Mouse (Mus musculus) frontal cortex, adult 2 months (tissue): ENCODE results near the gene Xkr7. TPM values are rescaled to one million over a fixed set of nuclear protein-coding genes. Genes with fewer than 3 reads are reported as not detected.

Source experiments
- DNase-seq, 2 experiments: peaks; one replicate each; pipeline ENCODE4 v3.0.0; 2022; ENCODE audit warnings: low spot score in 1 of 2; ENCODE audit errors: extremely low spot score in 1 of 2
- polyA plus RNA-seq: library from polyadenylated mRNA; depleted of rRNA; stranded (reverse); fragments of >200 nt; gene quantifications from 2 replicates; pipeline ENCODE4 v1.2.3, GENCODE M21; 2012; rRNA removed

The Xkr7 gene
- polyA plus RNA-seq, 1 experiment, result 1.8 TPM

GRCm38 (mm10) chr2:153066991-153067390, 35.3 kb downstream of the Xkr7 start:
- DNase-seq, result no peak

- DNase-seq, result no peak
Measured at GRCm38 (mm10) chr2:153070762-153071490, 39.3 kb downstream of the Xkr7 start.

- DNase-seq, result peak in 1 of 2 experiments; percentile 72
Measured at GRCm38 (mm10) chr2:153071491-153072184, 40.0 kb downstream of the Xkr7 start.

- DNase-seq, result no peak
Measured at GRCm38 (mm10) chr2:153074651-153075050, 43.0 kb downstream of the Xkr7 start.

- no peak for DNase-seq
Measured at GRCm38 (mm10) chr2:153075961-153076360, 44.3 kb downstream of the Xkr7 start.

GRCm38 (mm10) chr2:153080841-153081523, 49.3 kb downstream of the Xkr7 start:
- DNase-seq, result peak; percentile 41 to 95

GRCm38 (mm10) chr2:153081866-153082265, 50.2 kb downstream of the Xkr7 start:
- DNase-seq, result no peak

GRCm38 (mm10) chr2:153083275-153083674, 51.6 kb downstream of the Xkr7 start:
- no peak for DNase-seq

GRCm38 (mm10) chr2:153083824-153084223, 52.2 kb downstream of the Xkr7 start:
- no peak for DNase-seq

GRCm38 (mm10) chr2:153084261-153084976, 52.8 kb downstream of the Xkr7 start:
- no peak for DNase-seq

GRCm38 (mm10) chr2:153085556-153085955, 53.9 kb downstream of the Xkr7 start:
- DNase-seq, result no peak

GRCm38 (mm10) chr2:153086166-153086565, 54.5 kb downstream of the Xkr7 start:
- DNase-seq, result no peak

- peak in 1 of 2 experiments; percentile 38 for DNase-seq
Measured at GRCm38 (mm10) chr2:153087091-153087490, 55.4 kb downstream of the Xkr7 start.

GRCm38 (mm10) chr2:153089316-153089715, 57.7 kb downstream of the Xkr7 start:
- DNase-seq, result no peak

GRCm38 (mm10) chr2:153090551-153091165, 59.0 kb downstream of the Xkr7 start:
- DNase-seq, result no peak

Other genes starting within 250 kb of the Xkr7 start
- 91.7 and 91.8 TPM in 2 replicates for gene Bcl2l1, start 200.1 kb upstream of the Xkr7 start, polyA plus RNA-seq
- 1.6 and 1.7 TPM in 2 replicates for gene Tpx2, start 183.9 kb upstream of the Xkr7 start, polyA plus RNA-seq
- not detected in 2 replicates for gene Mylk2, start 120.5 kb upstream of the Xkr7 start, polyA plus RNA-seq
- 1.1 and 1.5 TPM in 2 replicates for gene Foxs1, start 98.6 kb upstream of the Xkr7 start, polyA plus RNA-seq
- gene Dusp15, start 80.2 kb upstream of the Xkr7 start, polyA plus RNA-seq, result 30.1 and 34.9 TPM in 2 replicates
- 1.6 and 1.9 TPM in 2 replicates for gene Ttll9, start 69.4 kb upstream of the Xkr7 start, polyA plus RNA-seq
- gene Pdrg1, start 16.4 kb upstream of the Xkr7 start, polyA plus RNA-seq, result 86.3 and 86.6 TPM in 2 replicates
- 12.2 and 16.4 TPM in 2 replicates for gene Ccm2l, start 34.1 kb downstream of the Xkr7 start, polyA plus RNA-seq
- gene Hck, start 76.6 kb downstream of the Xkr7 start, polyA plus RNA-seq, result 2.2 and 2.9 TPM in 2 replicates
- gene Tm9sf4, start 129.5 kb downstream of the Xkr7 start, polyA plus RNA-seq, result 69.2 and 70.6 TPM in 2 replicates
- 23.4 and 24.8 TPM in 2 replicates for gene Tspyl3, start 193.6 kb downstream of the Xkr7 start, polyA plus RNA-seq
- gene Plagl2, start 209.6 kb downstream of the Xkr7 start, polyA plus RNA-seq, result 4.4 and 4.9 TPM in 2 replicates
- gene Pofut1, start 209.7 kb downstream of the Xkr7 start, polyA plus RNA-seq, result 16.1 and 19.0 TPM in 2 replicates